Mouse (Mus musculus) limb, embryonic 11.5 days (tissue): ENCODE results near the gene Rae1. TPM values are rescaled to one million over a fixed set of nuclear protein-coding genes. Genes with fewer than 3 reads are reported as not detected.
A peak's percentile ranks its signal among the peaks of the same experiment; 100 is the strongest.

Experiments used
- ATAC-seq: fragments of 200-750 bp; cut with Nextera tagmentation; 2 replicates; pipeline ENCODE4 v1.8.0; 2017; ENCODE audit warnings: low read depth; ENCODE audit not compliant: insufficient number of reproducible peaks, low FRiP score, low TSS enrichment
- DNase-seq: peaks from one replicate; pipeline ENCODE4 v3.0.0-alpha.2; 2015; ENCODE audit warnings: low spot score
- H3K27ac ChIP-seq: fragments of 300-500 bp; sonication (generic); replicated peaks from 2 replicates; pipeline ENCODE4 v1.5.1; 2014; ENCODE audit warnings: low read depth, mild to moderate bottlenecking, low read length
- H3K27me3 ChIP-seq: fragments of 300-500 bp; sonication (generic); 2 replicates; pipeline ENCODE4 v1.6.1; 2014; ENCODE audit warnings: mild to moderate bottlenecking, low read length, mixed read lengths; ENCODE audit not compliant: control insufficient read depth, insufficient read depth
- H3K36me3 ChIP-seq: fragments of 300-500 bp; sonication (generic); 2 replicates; pipeline ENCODE4 v1.6.1; 2014; ENCODE audit warnings: mild to moderate bottlenecking, low read length, moderate library complexity, mixed read lengths; ENCODE audit not compliant: control insufficient read depth, insufficient read depth
- H3K4me1 ChIP-seq: fragments of 300-500 bp; sonication (generic); 2 replicates; pipeline ENCODE4 v1.6.1; 2014; ENCODE audit warnings: low read length, mixed read lengths; ENCODE audit not compliant: control insufficient read depth, insufficient read depth
- H3K4me2 ChIP-seq: fragments of 300-500 bp; sonication (generic); 2 replicates; pipeline ENCODE4 v1.6.1; 2014; ENCODE audit warnings: low read depth, mild to moderate bottlenecking, moderate library complexity; ENCODE audit not compliant: severe bottlenecking
- H3K4me3 ChIP-seq: fragments of 300-500 bp; sonication (generic); 2 replicates; pipeline ENCODE4 v1.5.1; 2014; ENCODE audit warnings: low read depth, low read length
- H3K9ac ChIP-seq: fragments of 300-500 bp; sonication (generic); 2 replicates; pipeline ENCODE4 v1.6.1; 2014; ENCODE audit warnings: mild to moderate bottlenecking, low read length
- H3K9me3 ChIP-seq: fragments of 300-500 bp; sonication (generic); 2 replicates; pipeline ENCODE4 v1.6.1; 2016; ENCODE audit warnings: low read length; ENCODE audit not compliant: control insufficient read depth
- WGBS: fragments of 180-500 bp; shearing (Covaris S2); extraction: QIAGEN DNeasy Blood & Tissue Kit; methylation state at CpG from one replicate; pipeline ENCODE4 v1.1.7; 2014; 5-methylcytosine and 5-hydroxymethylcytosine counted together
- polyA plus RNA-seq: library from polyadenylated mRNA; unstranded; fragments of >200 nt; fragmentation: Nextera tagmentation; extraction: Ambion mirVana; gene quantifications from 2 replicates; pipeline ENCODE4 v1.2.1, GENCODE M21; 2014

Gene Rae1
- polyA plus RNA-seq, 1 experiment from 2014 or later, result 172 TPM

DNA sequence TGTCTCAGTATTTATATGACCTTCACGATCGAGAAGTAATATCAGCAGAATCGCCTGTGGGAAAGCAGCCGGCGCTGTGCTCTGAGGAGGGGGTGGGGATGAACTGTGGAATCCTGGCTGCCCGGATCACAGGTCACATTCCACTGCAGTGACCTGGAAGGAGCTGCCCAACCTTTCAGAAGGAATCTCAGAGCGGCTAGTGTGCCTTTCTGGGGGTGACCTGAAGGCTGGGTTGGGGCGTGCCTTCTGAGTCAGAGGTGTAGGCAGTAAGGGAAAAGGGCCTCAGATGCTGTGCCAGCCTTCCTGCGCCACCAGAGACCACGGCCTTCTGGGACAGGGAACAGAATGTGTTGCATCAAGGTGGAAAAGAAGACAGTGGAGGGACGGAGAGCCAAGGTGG is 34.7 kb upstream of the Rae1 start:
- Histone ChIP-seq H3K27me3 (no peaks in the 10 kb centered on the region), H3K4me3 (no peak overlapping the region), H3K9ac (no peak overlapping the region), H3K27ac (no peak overlapping the region), H3K4me1 (0 out of 2 replicates have a peak, but pooled peaks cover 2% of the 10 kb centered on the region), H3K9me3 (no peaks in the 10 kb centered on the region), H3K36me3 (no peaks in the 10 kb centered on the region; the same call in 1 of the 2 replicates), H3K4me2 (no peak overlapping the region)
- no peak for ATAC-seq
- 45% methylated on average over 11 of the region's 11 CpGs for WGBS
- DNase-seq, result no peak

DNA sequence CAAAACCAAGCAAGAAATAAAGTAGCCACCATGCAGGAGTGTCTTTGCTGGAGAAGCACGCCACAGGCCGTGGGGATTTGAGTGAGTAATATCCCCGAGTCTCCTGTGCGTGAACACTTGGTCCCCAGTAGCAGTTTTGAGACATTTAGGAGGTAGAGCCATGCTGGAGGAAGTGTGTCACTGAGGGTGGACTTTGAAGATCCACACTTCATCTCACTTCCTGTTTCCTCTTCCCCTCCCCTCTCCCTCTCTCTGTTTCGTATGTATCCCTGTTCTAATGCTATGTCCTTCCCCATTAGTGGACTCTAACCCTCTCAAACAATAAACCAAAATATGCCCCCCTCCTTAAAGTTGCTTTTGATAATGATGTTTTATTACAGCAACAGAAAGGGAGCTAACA is 33.4 kb upstream of the Rae1 start:
- no peak for DNase-seq
- Histone ChIP-seq H3K36me3 (no peaks in the 10 kb centered on the region; the same call in 1 of the 2 replicates), H3K27ac (no peak overlapping the region), H3K9me3 (no peaks in the 10 kb centered on the region), H3K4me1 (0 out of 2 replicates have a peak, but pooled peaks cover 2% of the 10 kb centered on the region), H3K4me2 (no peak overlapping the region), H3K9ac (no peak overlapping the region), H3K27me3 (no peaks in the 10 kb centered on the region), H3K4me3 (no peak overlapping the region)
- WGBS, result 86% methylated on average over 5 of the region's 5 CpGs
- ATAC-seq, result no peak

DNA sequence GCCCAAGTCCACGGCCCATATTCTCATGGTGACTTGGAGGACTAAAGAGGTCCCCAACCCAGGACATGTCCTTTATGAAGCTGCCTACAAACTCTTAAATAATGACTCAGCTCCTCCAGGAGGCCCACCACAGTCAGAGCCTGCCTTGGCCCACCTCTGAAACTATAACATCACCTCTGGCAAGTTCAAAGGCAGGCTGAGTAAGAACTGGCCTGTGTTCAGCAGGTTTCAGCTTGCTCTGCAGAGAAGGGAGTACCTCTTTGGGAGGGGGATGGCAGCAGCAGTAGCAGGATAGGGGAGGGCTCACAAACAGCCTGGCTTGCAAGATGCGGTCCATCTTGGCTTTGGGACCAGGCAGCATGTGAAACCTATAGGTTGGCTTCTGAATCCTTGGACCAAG is 28.1 kb upstream of the Rae1 start:
- Histone ChIP-seq H3K4me2 (no peak overlapping the region), H3K9me3 (no peaks in the 10 kb centered on the region), H3K36me3 (no peaks in the 10 kb centered on the region), H3K4me3 (no peak overlapping the region), H3K27ac (no peak overlapping the region), H3K27me3 (no peaks in the 10 kb centered on the region), H3K4me1 (peaks cover 7% of the 10 kb centered on the region; the same call in 1 of the 2 replicates), H3K9ac (no peak overlapping the region)
- ATAC-seq (no peak), DNase-seq (no peak)
- WGBS, result 93% methylated on average over 2 of the region's 2 CpGs

DNA sequence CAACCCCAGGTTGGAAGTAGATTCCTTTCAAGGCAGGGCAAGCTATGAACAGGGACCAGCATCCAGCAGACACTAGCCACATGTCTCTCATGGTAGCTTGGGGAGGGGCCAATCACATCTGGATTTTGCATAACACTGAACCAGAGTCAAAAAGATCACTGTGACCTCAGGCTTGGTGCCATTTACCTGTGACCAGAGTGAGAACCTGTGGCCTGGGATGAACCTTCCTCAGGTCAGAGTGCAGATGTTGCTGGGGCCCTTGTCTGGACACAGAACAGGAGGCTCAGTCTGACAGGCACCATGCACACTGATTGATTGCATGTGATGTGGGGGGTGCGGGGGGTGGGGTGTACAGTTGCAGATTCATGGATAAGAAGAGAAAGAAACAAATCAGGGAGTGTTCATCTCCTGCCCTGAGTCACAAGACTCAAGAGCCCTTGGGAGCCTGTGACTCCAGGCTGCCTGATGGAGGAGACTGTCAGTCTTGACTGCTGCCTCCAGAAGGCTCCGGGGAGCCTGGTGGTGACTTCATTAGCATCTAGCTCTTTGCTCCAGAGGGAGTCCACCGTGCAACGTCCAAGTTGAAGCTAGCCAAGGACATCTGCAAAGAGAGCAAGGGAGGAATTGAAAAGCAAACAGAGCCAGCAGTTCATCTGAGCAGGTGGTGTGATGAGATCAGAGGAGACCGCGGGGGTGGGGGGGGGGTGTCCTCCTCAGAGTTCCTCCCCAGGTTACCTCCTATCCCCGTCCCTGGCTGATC is 25.9 kb upstream of the Rae1 start:
- DNase-seq (no peak), ATAC-seq (no peak)
- peaks cover 13% of the 10 kb centered on the region for H3K4me1 ChIP-seq
- 29% methylated on average over 7 of the region's 7 CpGs for WGBS
- no peaks in the 10 kb centered on the region for H3K9me3 ChIP-seq
- H3K36me3 ChIP-seq, result no peaks in the 10 kb centered on the region
- no peak overlapping the region for H3K4me3 ChIP-seq
- H3K27ac ChIP-seq, result no peak overlapping the region
- no peak overlapping the region for H3K4me2 ChIP-seq
- H3K9ac ChIP-seq, result no peak overlapping the region
- H3K27me3 ChIP-seq, result no peaks in the 10 kb centered on the region

DNA sequence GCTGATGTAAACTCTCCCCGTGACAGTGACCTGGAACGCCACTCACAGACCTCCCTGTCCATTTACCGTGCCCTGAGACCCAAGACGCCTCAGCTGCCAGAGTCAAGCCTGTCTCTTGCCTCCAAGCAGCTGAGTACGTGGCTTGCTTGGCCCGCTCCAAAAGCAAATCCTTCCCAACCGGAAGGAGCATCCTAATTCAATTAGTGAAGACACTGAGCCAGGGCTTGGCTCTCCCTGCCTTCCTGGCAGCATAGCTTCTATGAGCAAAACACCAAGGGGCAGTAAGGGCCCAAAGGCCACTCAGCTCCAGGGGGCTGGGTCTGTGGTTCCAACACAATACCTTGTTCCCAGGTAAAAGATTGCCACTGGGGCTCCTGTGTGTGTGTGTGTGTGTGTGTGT is 25.2 kb upstream of the Rae1 start:
- WGBS, result 37% methylated on average over 7 of the region's 7 CpGs
- ATAC-seq, result no peak
- Histone ChIP-seq H3K27me3 (no peaks in the 10 kb centered on the region), H3K9ac (no peak overlapping the region), H3K27ac (no peak overlapping the region), H3K4me2 (no peak overlapping the region), H3K9me3 (no peaks in the 10 kb centered on the region), H3K4me3 (no peak overlapping the region), H3K4me1 (peaks cover 13% of the 10 kb centered on the region), H3K36me3 (no peaks in the 10 kb centered on the region)
- DNase-seq, result no peak

DNA sequence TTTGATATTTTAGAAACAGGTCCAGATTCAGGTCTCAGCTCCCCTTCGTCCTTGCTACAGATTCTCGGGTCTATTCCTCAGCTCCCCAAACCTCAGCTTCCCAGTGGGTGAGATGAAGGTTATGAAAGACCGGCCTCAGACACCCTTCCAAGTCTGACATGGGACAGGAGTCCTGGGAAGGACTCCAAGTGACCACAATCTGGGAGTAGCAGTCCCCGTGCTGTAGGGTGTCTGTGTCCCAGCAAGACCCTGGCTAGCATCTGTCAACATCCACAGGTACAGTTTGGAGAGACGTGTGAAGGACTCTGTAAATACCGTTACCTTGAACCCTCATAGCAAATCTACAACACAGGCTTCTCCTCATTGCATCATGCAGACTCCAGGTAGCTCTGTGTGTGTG is 24.8 kb upstream of the Rae1 start:
- ATAC-seq (no peak), DNase-seq (no peak)
- H3K9ac ChIP-seq, result no peak overlapping the region
- WGBS, result 85% methylated on average over 6 of the region's 6 CpGs
- H3K27ac ChIP-seq, result no peak overlapping the region
- H3K4me3 ChIP-seq, result no peak overlapping the region
- H3K27me3 ChIP-seq, result no peaks in the 10 kb centered on the region
- peaks cover 13% of the 10 kb centered on the region for H3K4me1 ChIP-seq
- no peaks in the 10 kb centered on the region for H3K36me3 ChIP-seq
- no peak overlapping the region for H3K4me2 ChIP-seq
- no peaks in the 10 kb centered on the region for H3K9me3 ChIP-seq

DNA sequence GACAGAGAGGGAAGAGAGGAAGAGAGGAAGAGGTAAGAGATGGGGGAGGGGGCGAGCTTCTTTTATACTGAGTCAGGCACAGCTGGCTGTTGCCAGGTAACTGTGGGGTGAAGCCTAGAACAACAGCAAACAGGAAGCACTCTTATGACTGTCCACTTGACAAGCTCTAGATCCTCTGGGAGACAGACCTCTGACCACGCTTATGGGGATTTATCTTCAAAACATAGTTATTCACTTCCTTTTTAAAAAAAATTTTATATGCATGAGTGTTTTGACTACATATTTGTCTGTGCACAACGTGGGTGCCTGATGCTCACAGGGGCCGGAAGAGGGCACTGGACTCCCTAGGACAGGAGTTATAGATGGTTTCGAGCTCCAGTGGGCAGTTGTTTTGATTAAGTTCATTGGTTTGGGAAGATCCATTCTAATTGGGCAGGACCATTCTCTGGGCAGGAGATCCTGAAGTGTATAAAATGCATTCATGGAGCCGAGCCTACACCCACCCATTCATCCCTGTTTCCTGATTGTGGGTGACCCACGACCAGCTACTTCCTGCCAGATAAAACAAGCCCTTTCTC is 23.2 kb upstream of the Rae1 start:
- no peaks in the 10 kb centered on the region for H3K9me3 ChIP-seq
- H3K4me2 ChIP-seq, result peak overlapping the region; percentile 32; the same call in 1 of the 2 replicates
- no peak overlapping the region for H3K4me3 ChIP-seq
- H3K36me3 ChIP-seq, result no peaks in the 10 kb centered on the region
- 0 out of 2 replicates have a peak overlapping the region, but pooled peaks have one; percentile 8 for H3K9ac ChIP-seq
- peak overlapping the region; percentile 48; the same call in 1 of the 2 replicates for H3K27ac ChIP-seq
- 35% methylated on average over 7 of the region's 7 CpGs for WGBS
- DNase-seq (no peak), ATAC-seq (no peak)
- H3K27me3 ChIP-seq, result no peaks in the 10 kb centered on the region
- peaks cover 13% of the 10 kb centered on the region for H3K4me1 ChIP-seq

DNA sequence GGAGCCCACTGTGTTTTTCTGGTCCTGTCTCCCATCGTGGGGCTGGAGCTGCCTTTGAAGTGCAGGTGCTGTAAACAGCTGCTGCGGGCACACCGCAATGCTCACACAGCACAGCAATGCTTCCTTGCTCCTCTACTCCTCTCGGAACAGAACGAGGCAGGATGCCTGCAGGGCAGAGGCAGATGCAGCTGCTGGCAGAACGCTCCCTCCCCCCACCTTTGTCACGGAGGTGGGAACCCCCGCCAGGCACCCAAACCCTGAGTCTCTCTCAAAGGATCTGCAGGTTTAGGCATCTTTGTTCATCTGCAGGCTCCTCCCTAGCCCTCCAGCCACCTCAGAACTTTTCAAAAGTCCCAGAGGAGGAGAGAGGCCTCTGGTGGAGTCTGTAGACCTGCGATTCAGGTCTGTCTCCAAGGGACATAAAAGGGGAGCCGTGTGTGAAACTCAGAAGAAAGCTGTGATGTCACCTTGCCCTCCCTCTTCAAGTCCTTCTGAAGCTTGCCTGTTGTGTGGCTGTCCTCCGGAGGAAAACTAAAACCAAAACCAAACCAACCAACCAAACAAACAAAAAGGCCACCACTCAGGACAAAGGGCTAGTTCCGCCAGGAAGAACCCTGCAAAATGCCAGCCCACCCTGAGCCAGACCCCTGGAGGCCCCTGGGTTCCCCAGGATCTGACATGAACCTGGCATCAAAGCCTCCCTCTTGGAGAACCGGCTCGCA is 22.3 kb upstream of the Rae1 start, which contains the start of gene Spo11:
Spo11 (plus strand) TSS at position 292 of the 722 bp plus-strand sequence.
- no peaks in the 10 kb centered on the region for H3K27me3 ChIP-seq
- H3K36me3 ChIP-seq, result no peaks in the 10 kb centered on the region
- peak within 1 kb of the TSS; percentile 48; the same call in 1 of the 2 replicates for H3K27ac ChIP-seq
- peaks cover 13% of the 10 kb centered on the region for H3K4me1 ChIP-seq
- DNase-seq (peak; percentile 70), ATAC-seq (peak; percentile 56; the same call in 1 of the 2 replicates)
- peak within 1 kb of the TSS; percentile 32; the same call in 1 of the 2 replicates for H3K4me2 ChIP-seq
- H3K4me3 ChIP-seq, result no peak within 1 kb of the TSS
- H3K9me3 ChIP-seq, result no peaks in the 10 kb centered on the region
- 11% methylated on average over 14 of the region's 14 CpGs for WGBS
- H3K9ac ChIP-seq, result peak within 1 kb of the TSS; percentile 8; the same call in 1 of the 2 replicates
